Mouse (Mus musculus): Measurements from ENCODE around the gene Rgs14. TPM values are rescaled to one million over a fixed set of nuclear protein-coding genes. Genes with fewer than 3 reads are reported as not detected.

Gene Rgs14
- polyA plus RNA-seq, 2 experiments from 2014 or later: 71.0 to 88.5 TPM

GRCm38 (mm10) chr13:55346745-55347144 lies 22.8 kb upstream of the Rgs14 start:
- ATAC-seq: no peak

- no peak for ATAC-seq
These were observed 8.4 kb upstream of the Rgs14 start for GRCm38 (mm10) chr13:55361145-55361544.

- peak; percentile 21 for ATAC-seq
These were observed 7.5 kb upstream of the Rgs14 start for GRCm38 (mm10) chr13:55361974-55362452.

GRCm38 (mm10) chr13:55362453-55363060 lies 7.0 kb upstream of the Rgs14 start, which contains the start of gene Lman2:
Gene Lman2 (minus strand): TSS chr13:55362783.
- peak; percentile 98 for ATAC-seq

GRCm38 (mm10) chr13:55368401-55368800 lies 1.1 kb upstream of the Rgs14 start:
- no peak for ATAC-seq

- ATAC-seq: no peak
These were observed 702 bp downstream of the Rgs14 start for GRCm38 (mm10) chr13:55370234-55370633.

GRCm38 (mm10) chr13:55371007-55371681 lies 1.6 kb downstream of the Rgs14 start:
- no peak for ATAC-seq

- no peak for ATAC-seq
These were observed 2.2 kb downstream of the Rgs14 start for GRCm38 (mm10) chr13:55371740-55372139.

- ATAC-seq: no peak
These were observed 4.8 kb downstream of the Rgs14 start for GRCm38 (mm10) chr13:55374206-55374924.

GRCm38 (mm10) chr13:55375877-55376276 lies 6.3 kb downstream of the Rgs14 start:
- ATAC-seq: no peak

- no peak for ATAC-seq
These were observed 9.5 kb downstream of the Rgs14 start for GRCm38 (mm10) chr13:55378907-55379580.

- no peak for ATAC-seq
These were observed 12.3 kb downstream of the Rgs14 start for GRCm38 (mm10) chr13:55381790-55382189.

GRCm38 (mm10) chr13:55390644-55391043 lies 21.1 kb downstream of the Rgs14 start:
- ATAC-seq: no peak

GRCm38 (mm10) chr13:55391626-55392029 lies 22.1 kb downstream of the Rgs14 start:
- no peak for ATAC-seq

- ATAC-seq: no peak
These were observed 23.4 kb downstream of the Rgs14 start for GRCm38 (mm10) chr13:55392933-55393332.

- ATAC-seq: no peak
These were observed 28.6 kb downstream of the Rgs14 start, which contains the start of gene Slc34a1 for GRCm38 (mm10) chr13:55398088-55398487. Gene Slc34a1 (plus strand): TSS chr13:55398187.

GRCm38 (mm10) chr13:55399300-55400038 lies 29.9 kb downstream of the Rgs14 start:
- ATAC-seq: no peak

- no peak for ATAC-seq
These were observed 30.5 kb downstream of the Rgs14 start for GRCm38 (mm10) chr13:55400039-55400346.

GRCm38 (mm10) chr13:55403266-55403665 lies 33.7 kb downstream of the Rgs14 start:
- ATAC-seq: no peak

- ATAC-seq: no peak
These were observed 34.7 kb downstream of the Rgs14 start for GRCm38 (mm10) chr13:55403935-55404852.

Measured in CD4-positive, CD25-positive, alpha-beta regulatory T cell, adult 4 months (primary cell).